Mouse (Mus musculus) embryonic facial prominence, embryonic 15.5 days (tissue): ENCODE measurements around the gene Rad51b. TPM values are rescaled to one million over a fixed set of nuclear protein-coding genes. Genes with fewer than 3 reads are reported as not detected.

Source experiments
- ATAC-seq: fragments of 200-750 bp; cut with Nextera tagmentation; 2 replicates; pipeline ENCODE4 v1.8.0; 2017; ENCODE audit warnings: low read depth, moderate TSS enrichment; ENCODE audit not compliant: insufficient number of reproducible peaks, low FRiP score, low TSS enrichment
- H3K27ac ChIP-seq: fragments of 300-500 bp; sonication (generic); replicated peaks from 2 replicates; pipeline ENCODE4 v1.5.1; 2015; ENCODE audit warnings: mild to moderate bottlenecking, inconsistent platforms
- H3K27me3 ChIP-seq: fragments of 300-500 bp; sonication (generic); 2 replicates; pipeline ENCODE4 v1.6.1; 2015; ENCODE audit warnings: inconsistent platforms
- H3K36me3 ChIP-seq: fragments of 300-500 bp; sonication (generic); 2 replicates; pipeline ENCODE4 v1.6.1; 2015; ENCODE audit warnings: mild to moderate bottlenecking, inconsistent platforms
- H3K4me1 ChIP-seq: fragments of 300-500 bp; sonication (generic); 2 replicates; pipeline ENCODE4 v1.6.1; 2015; ENCODE audit warnings: inconsistent platforms
- H3K4me2 ChIP-seq: fragments of 300-500 bp; sonication (generic); replicated peaks from 2 replicates; pipeline ENCODE4 v1.6.1; 2015; ENCODE audit warnings: mild to moderate bottlenecking, inconsistent platforms
- H3K4me3 ChIP-seq: fragments of 300-500 bp; sonication (generic); replicated peaks from 2 replicates; pipeline ENCODE4 v1.5.1; 2015; ENCODE audit warnings: mild to moderate bottlenecking, inconsistent platforms
- H3K9ac ChIP-seq: fragments of 300-500 bp; sonication (generic); 2 replicates; pipeline ENCODE4 v1.6.1; 2015; ENCODE audit warnings: inconsistent platforms
- H3K9me3 ChIP-seq: fragments of 300-500 bp; sonication (generic); replicated peaks from 2 replicates; pipeline ENCODE4 v1.6.1; 2016; ENCODE audit warnings: inconsistent platforms
- WGBS: fragments of 180-500 bp; shearing (Covaris S2); methylation state at CpG from one replicate; pipeline ENCODE4 v1.1.7; 2015; 5-methylcytosine and 5-hydroxymethylcytosine counted together
- polyA plus RNA-seq: library from polyadenylated mRNA; unstranded; fragments of >200 nt; fragmentation: Nextera tagmentation; extraction: Ambion mirVana; gene quantifications from 2 replicates; pipeline ENCODE4 v1.2.1, GENCODE M21; 2015

Gene Rad51b
- polyA plus RNA-seq, 1 experiment from 2014 or later: 7.3 TPM

GRCm38 (mm10) chr12:79735341-79735785, 438.3 kb downstream of the Rad51b start:
- H3K4me3 ChIP-seq: no peak overlapping the region
- peaks cover 21% of the 10 kb centered on the region for H3K4me1 ChIP-seq
- no peak overlapping the region for H3K4me2 ChIP-seq
- WGBS: 49% methylated on average over 13 of the region's 13 CpGs
- no peaks in the 10 kb centered on the region for H3K27me3 ChIP-seq
- H3K9me3 ChIP-seq: no peaks in the 10 kb centered on the region
- peak overlapping the region; percentile 48; the same call in 1 of the 2 replicates for H3K27ac ChIP-seq
- no peaks in the 10 kb centered on the region for H3K36me3 ChIP-seq
- no peak overlapping the region for H3K9ac ChIP-seq
- no peak for ATAC-seq

GRCm38 (mm10) chr12:79735882-79736281, 438.8 kb downstream of the Rad51b start:
- Histone ChIP-seq H3K27ac (peak overlapping the region; percentile 48; the same call in 1 of the 2 replicates), H3K4me3 (no peak overlapping the region), H3K9ac (no peak overlapping the region), H3K4me2 (no peak overlapping the region), H3K36me3 (no peaks in the 10 kb centered on the region), H3K9me3 (no peaks in the 10 kb centered on the region), H3K27me3 (no peaks in the 10 kb centered on the region), H3K4me1 (peaks cover 21% of the 10 kb centered on the region)
- ATAC-seq: no peak
- 78% methylated on average over 4 of the region's 4 CpGs for WGBS

GRCm38 (mm10) chr12:79738700-79739099, 441.6 kb downstream of the Rad51b start:
- H3K4me2 ChIP-seq: no peak overlapping the region
- ATAC-seq: no peak
- H3K36me3 ChIP-seq: no peaks in the 10 kb centered on the region
- no peak overlapping the region for H3K27ac ChIP-seq
- H3K27me3 ChIP-seq: no peaks in the 10 kb centered on the region
- no peak overlapping the region for H3K9ac ChIP-seq
- H3K9me3 ChIP-seq: no peaks in the 10 kb centered on the region
- no peak overlapping the region for H3K4me3 ChIP-seq
- H3K4me1 ChIP-seq: peaks cover 19% of the 10 kb centered on the region; the same call in 1 of the 2 replicates

GRCm38 (mm10) chr12:79739918-79740639, 443.0 kb downstream of the Rad51b start:
- no peaks in the 10 kb centered on the region for H3K9me3 ChIP-seq
- no peak overlapping the region for H3K27ac ChIP-seq
- H3K27me3 ChIP-seq: no peaks in the 10 kb centered on the region
- no peak overlapping the region for H3K9ac ChIP-seq
- peaks cover 21% of the 10 kb centered on the region for H3K4me1 ChIP-seq
- 89% methylated on average over 11 of the region's 11 CpGs for WGBS
- no peak overlapping the region for H3K4me3 ChIP-seq
- no peaks in the 10 kb centered on the region for H3K36me3 ChIP-seq
- no peak for ATAC-seq
- no peak overlapping the region for H3K4me2 ChIP-seq

GRCm38 (mm10) chr12:79742211-79742610, 445.1 kb downstream of the Rad51b start:
- no peak overlapping the region for H3K9ac ChIP-seq
- H3K4me1 ChIP-seq: peaks cover 25% of the 10 kb centered on the region
- no peak overlapping the region for H3K4me3 ChIP-seq
- H3K36me3 ChIP-seq: no peaks in the 10 kb centered on the region
- H3K27ac ChIP-seq: no peak overlapping the region; the same call in 1 of the 2 replicates
- no peaks in the 10 kb centered on the region for H3K9me3 ChIP-seq
- H3K27me3 ChIP-seq: no peaks in the 10 kb centered on the region
- 50% methylated on average over 7 of the region's 7 CpGs for WGBS
- ATAC-seq: peak; percentile 39
- no peak overlapping the region for H3K4me2 ChIP-seq

GRCm38 (mm10) chr12:79744131-79744530, 447.0 kb downstream of the Rad51b start:
- 86% methylated on average over 6 of the region's 6 CpGs for WGBS
- H3K4me1 ChIP-seq: peaks cover 30% of the 10 kb centered on the region
- ATAC-seq: no peak
- no peak overlapping the region for H3K9ac ChIP-seq
- no peak overlapping the region for H3K4me2 ChIP-seq
- no peaks in the 10 kb centered on the region for H3K36me3 ChIP-seq
- H3K9me3 ChIP-seq: no peaks in the 10 kb centered on the region
- H3K27ac ChIP-seq: no peak overlapping the region
- no peaks in the 10 kb centered on the region for H3K27me3 ChIP-seq
- H3K4me3 ChIP-seq: no peak overlapping the region

GRCm38 (mm10) chr12:79745225-79745624, 448.1 kb downstream of the Rad51b start:
- no peak overlapping the region for H3K4me3 ChIP-seq
- H3K9me3 ChIP-seq: no peaks in the 10 kb centered on the region
- H3K9ac ChIP-seq: no peak overlapping the region
- H3K4me1 ChIP-seq: peaks cover 40% of the 10 kb centered on the region
- no peaks in the 10 kb centered on the region for H3K27me3 ChIP-seq
- ATAC-seq: no peak
- WGBS: 67% methylated on average over 5 of the region's 5 CpGs
- no peaks in the 10 kb centered on the region for H3K36me3 ChIP-seq
- peak overlapping the region; percentile 36; the same call in 1 of the 2 replicates for H3K27ac ChIP-seq
- no peak overlapping the region for H3K4me2 ChIP-seq

GRCm38 (mm10) chr12:79745845-79746510, 448.9 kb downstream of the Rad51b start:
- 32% methylated on average over 10 of the region's 10 CpGs for WGBS
- Histone ChIP-seq H3K27me3 (no peaks in the 10 kb centered on the region), H3K9me3 (no peaks in the 10 kb centered on the region), H3K4me3 (no peak overlapping the region), H3K9ac (no peak overlapping the region), H3K36me3 (no peaks in the 10 kb centered on the region), H3K4me1 (peaks cover 47% of the 10 kb centered on the region), H3K4me2 (no peak overlapping the region), H3K27ac (no peak overlapping the region)
- ATAC-seq: no peak

- Histone ChIP-seq H3K4me2 (no peak overlapping the region), H3K27me3 (no peaks in the 10 kb centered on the region), H3K9me3 (no peaks in the 10 kb centered on the region), H3K9ac (no peak overlapping the region), H3K4me3 (no peak overlapping the region), H3K36me3 (no peaks in the 10 kb centered on the region), H3K27ac (no peak overlapping the region), H3K4me1 (peaks cover 57% of the 10 kb centered on the region)
- no peak for ATAC-seq
- WGBS: 74% methylated on average over 3 of the region's 3 CpGs
Measured at GRCm38 (mm10) chr12:79747541-79747940, 450.5 kb downstream of the Rad51b start.

- no peaks in the 10 kb centered on the region for H3K9me3 ChIP-seq
- no peak overlapping the region for H3K9ac ChIP-seq
- H3K27me3 ChIP-seq: no peaks in the 10 kb centered on the region
- no peak for ATAC-seq
- H3K4me2 ChIP-seq: no peak overlapping the region
- H3K4me1 ChIP-seq: peaks cover 60% of the 10 kb centered on the region
- no peaks in the 10 kb centered on the region for H3K36me3 ChIP-seq
- H3K4me3 ChIP-seq: no peak overlapping the region
- WGBS: 62% methylated on average over 4 of the region's 4 CpGs
- H3K27ac ChIP-seq: no peak overlapping the region
Measured at GRCm38 (mm10) chr12:79748862-79749261, 451.8 kb downstream of the Rad51b start.

- peak overlapping the region; percentile 69 for H3K27ac ChIP-seq
- WGBS: 27% methylated on average over 10 of the region's 10 CpGs
- 0 out of 2 replicates have a peak overlapping the region, but pooled peaks have one; percentile 4 for H3K9ac ChIP-seq
- no peaks in the 10 kb centered on the region for H3K27me3 ChIP-seq
- no peak overlapping the region for H3K4me3 ChIP-seq
- H3K36me3 ChIP-seq: no peaks in the 10 kb centered on the region
- H3K4me2 ChIP-seq: no peak overlapping the region
- peaks cover 55% of the 10 kb centered on the region for H3K4me1 ChIP-seq
- no peak for ATAC-seq
- no peaks in the 10 kb centered on the region for H3K9me3 ChIP-seq
Measured at GRCm38 (mm10) chr12:79750253-79751125, 453.4 kb downstream of the Rad51b start.
